Mouse (Mus musculus) limb, embryonic 13.5 days (tissue): ENCODE results near the gene Mrpl2. TPM values are rescaled to one million over a fixed set of nuclear protein-coding genes. Genes with fewer than 3 reads are reported as not detected.

Experiments used
- ATAC-seq: fragments of 200-750 bp; cut with Nextera tagmentation; 2 replicates; pipeline ENCODE4 v1.8.0; 2017; ENCODE audit warnings: low read depth, moderate number of reproducible peaks, moderate TSS enrichment; ENCODE audit not compliant: low FRiP score
- H3K27ac ChIP-seq: fragments of 300-500 bp; sonication (generic); 2 replicates; pipeline ENCODE4 v1.5.1; 2015; ENCODE audit warnings: inconsistent platforms, mild to moderate bottlenecking, moderate library complexity
- H3K27me3 ChIP-seq: fragments of 300-500 bp; sonication (generic); 2 replicates; pipeline ENCODE4 v1.6.1; 2015; ENCODE audit warnings: mild to moderate bottlenecking, inconsistent platforms
- H3K36me3 ChIP-seq: fragments of 300-500 bp; sonication (generic); 2 replicates; pipeline ENCODE4 v1.6.1; 2015; ENCODE audit warnings: inconsistent platforms, mild to moderate bottlenecking, moderate library complexity
- H3K4me1 ChIP-seq: fragments of 300-500 bp; sonication (generic); 2 replicates; pipeline ENCODE4 v1.6.1; 2015; ENCODE audit warnings: inconsistent platforms
- H3K4me2 ChIP-seq: fragments of 300-500 bp; sonication (generic); replicated peaks from 2 replicates; pipeline ENCODE4 v1.6.1; 2015; ENCODE audit warnings: inconsistent platforms, mild to moderate bottlenecking, moderate library complexity
- H3K4me3 ChIP-seq: fragments of 300-500 bp; sonication (generic); 2 replicates; pipeline ENCODE4 v1.5.1; 2015; ENCODE audit warnings: moderate library complexity, mild to moderate bottlenecking, inconsistent platforms
- H3K9ac ChIP-seq: fragments of 300-500 bp; sonication (generic); 2 replicates; pipeline ENCODE4 v1.6.1; 2015; ENCODE audit warnings: mild to moderate bottlenecking, inconsistent platforms
- H3K9me3 ChIP-seq: fragments of 300-500 bp; sonication (generic); 2 replicates; pipeline ENCODE4 v1.6.1; 2016; ENCODE audit warnings: inconsistent platforms
- WGBS: fragments of 180-500 bp; shearing (Covaris S2); methylation state at CpG from one replicate; pipeline ENCODE4 v1.1.7; 2015; 5-methylcytosine and 5-hydroxymethylcytosine counted together
- polyA plus RNA-seq: library from polyadenylated mRNA; unstranded; fragments of >200 nt; fragmentation: Nextera tagmentation; extraction: Ambion mirVana; gene quantifications from 2 replicates; pipeline ENCODE4 v1.2.1, GENCODE M21; 2015

Gene Mrpl2
- polyA plus RNA-seq, 1 experiment from 2014 or later = 106 TPM

DNA sequence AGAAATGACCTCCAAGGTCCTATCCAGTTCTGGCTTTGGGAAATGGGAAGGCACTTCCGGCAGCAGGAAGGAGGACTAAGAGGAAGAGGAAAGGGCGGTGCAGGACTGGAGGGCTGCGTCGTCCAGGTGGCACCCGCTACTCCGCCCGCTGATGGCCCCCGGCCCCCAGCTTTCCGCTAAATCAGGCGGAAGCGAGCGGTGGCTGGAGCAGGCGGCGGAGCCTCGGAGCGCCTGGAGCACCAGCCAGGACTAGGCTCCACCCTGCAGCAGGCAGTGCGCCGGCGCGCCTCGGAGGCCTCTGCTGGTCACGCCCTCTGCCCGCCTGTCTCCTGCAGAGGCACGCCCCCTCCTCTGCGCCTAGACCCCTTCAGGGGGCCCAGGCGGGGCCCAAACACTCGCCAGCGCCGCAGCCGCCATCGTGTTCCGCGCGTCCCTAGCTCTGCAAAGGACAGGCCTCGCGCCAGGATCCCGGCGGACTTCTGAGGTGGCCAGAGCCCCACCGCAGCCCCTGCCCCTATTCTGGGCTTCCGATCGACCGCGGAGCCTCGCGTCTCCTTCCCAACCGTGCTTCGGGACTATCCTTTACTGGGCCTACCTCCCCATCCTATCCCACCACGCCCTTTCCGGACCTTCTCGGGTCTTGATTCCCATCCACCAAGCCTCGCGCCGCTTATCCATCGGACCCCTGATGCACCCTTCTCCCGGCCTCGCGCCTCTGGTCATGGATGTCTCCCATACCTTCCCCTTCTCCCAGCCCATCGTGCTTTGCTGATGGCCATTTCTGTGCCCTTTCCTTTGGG lies 4.4 kb downstream of the Mrpl2 start, which contains the start of gene Cul7:
Gene Cul7, plus strand, starts transcription at position 106 of the 800 bp plus-strand sequence.
- peak; percentile 93 for ATAC-seq
- H3K27me3 ChIP-seq = no peaks in the 10 kb centered on the region
- H3K4me1 ChIP-seq = peaks cover 43% of the 10 kb centered on the region
- H3K4me2 ChIP-seq = peak within 1 kb of the TSS; percentile 94
- no peaks in the 10 kb centered on the region for H3K9me3 ChIP-seq
- peak within 1 kb of the TSS; percentile 80 for H3K4me3 ChIP-seq
- WGBS = under 1% methylated on average over 47 of the region's 58 CpGs
- peak within 1 kb of the TSS; percentile 98 for H3K27ac ChIP-seq
- peak within 1 kb of the TSS; percentile 95 for H3K9ac ChIP-seq
- H3K36me3 ChIP-seq = peaks cover 50% of the 10 kb centered on the region

DNA sequence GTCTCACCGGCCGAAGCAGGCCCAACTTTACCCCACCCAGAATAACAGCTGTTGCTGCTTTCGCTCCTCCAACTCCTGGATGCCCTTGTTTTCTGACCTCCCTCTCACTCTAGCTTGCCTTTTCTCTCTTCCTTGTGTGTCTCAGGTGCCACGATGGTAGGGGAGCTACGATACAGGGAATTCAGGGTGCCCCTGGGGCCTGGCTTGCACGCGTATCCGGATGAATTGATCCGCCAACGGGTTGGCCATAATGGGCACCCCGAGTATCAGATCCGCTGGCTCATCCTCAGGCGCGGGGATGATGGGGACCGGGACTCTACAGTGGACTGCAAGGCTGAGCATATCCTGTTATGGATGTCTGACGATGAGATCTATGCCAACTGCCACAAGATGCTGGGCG lies 5.3 kb downstream of the Mrpl2 start:
- H3K4me1 ChIP-seq = peaks cover 45% of the 10 kb centered on the region
- H3K27me3 ChIP-seq = no peaks in the 10 kb centered on the region
- peaks cover 59% of the 10 kb centered on the region for H3K36me3 ChIP-seq
- peak overlapping the region; percentile 94 for H3K4me2 ChIP-seq
- H3K9ac ChIP-seq = peak overlapping the region; percentile 95
- H3K9me3 ChIP-seq = no peaks in the 10 kb centered on the region
- 75% methylated on average over 17 of the region's 17 CpGs for WGBS
- H3K4me3 ChIP-seq = peak overlapping the region; percentile 80
- H3K27ac ChIP-seq = peak overlapping the region; percentile 98
- no peak for ATAC-seq

DNA sequence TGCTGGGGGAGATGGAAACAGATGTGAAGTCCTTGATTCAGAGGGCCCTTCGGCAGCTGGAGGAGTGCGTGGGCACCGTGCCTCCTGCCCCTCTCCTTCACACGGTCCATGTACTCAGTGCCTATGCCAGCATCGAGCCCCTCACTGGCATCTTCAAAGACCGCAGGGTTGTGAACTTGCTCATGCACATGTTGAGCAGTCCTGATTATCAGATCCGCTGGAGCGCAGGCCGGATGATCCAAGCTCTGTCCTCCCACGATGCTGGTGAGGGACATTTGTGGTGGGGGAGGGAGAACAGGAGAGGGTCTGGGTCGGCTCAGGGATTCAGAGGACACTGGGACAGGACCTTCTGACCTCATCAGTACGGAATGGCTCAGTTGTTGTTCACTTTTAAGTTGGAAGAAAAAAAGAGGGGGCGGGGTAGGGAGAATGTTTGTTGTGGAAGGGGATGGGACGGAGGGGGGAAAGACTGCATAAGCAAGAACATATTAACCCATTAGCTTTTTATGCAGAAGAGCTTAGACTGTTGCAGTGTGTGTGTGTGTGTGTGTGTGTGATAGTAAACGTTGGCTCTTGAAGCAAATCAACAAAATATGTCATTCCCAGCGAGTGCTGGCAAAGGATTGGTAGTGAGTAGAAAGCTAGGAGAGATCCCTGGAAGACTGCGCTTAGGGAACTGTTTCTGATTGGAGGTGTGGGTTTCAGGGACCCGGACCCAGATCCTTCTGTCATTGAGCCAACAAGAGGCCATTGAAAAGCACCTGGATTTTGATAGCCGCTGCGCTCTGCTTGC lies 5.9 kb downstream of the Mrpl2 start:
- Histone ChIP-seq H3K9me3 (no peaks in the 10 kb centered on the region), H3K4me1 (peaks cover 40% of the 10 kb centered on the region), H3K27me3 (no peaks in the 10 kb centered on the region), H3K36me3 (peaks cover 66% of the 10 kb centered on the region), H3K4me2 (peak overlapping the region; percentile 94), H3K4me3 (peak overlapping the region; percentile 80), H3K27ac (no peak overlapping the region), H3K9ac (peak overlapping the region; percentile 95)
- 72% methylated on average over 20 of the region's 20 CpGs for WGBS
- no peak for ATAC-seq

DNA sequence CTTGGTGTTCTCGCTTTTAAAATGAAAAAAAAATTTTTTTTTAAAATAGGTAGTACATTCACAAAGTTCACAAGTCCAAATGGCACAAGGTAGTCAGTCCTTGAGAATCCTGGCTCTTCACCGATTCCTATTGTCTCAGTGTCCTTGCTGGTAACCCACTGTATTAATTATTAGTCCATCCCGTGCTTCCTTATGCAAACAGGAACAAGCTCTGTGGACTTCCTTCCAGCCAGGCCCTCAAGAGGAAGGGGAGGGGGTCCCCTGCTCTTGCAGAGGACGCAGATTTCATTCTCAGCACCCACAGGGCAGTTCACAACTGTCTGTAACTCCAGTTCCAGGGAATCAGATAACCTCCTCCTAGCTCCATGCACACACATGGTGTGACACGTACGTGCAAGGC lies 10.0 kb downstream of the Mrpl2 start:
- Histone ChIP-seq H3K4me1 (peaks cover 28% of the 10 kb centered on the region), H3K4me3 (no peak overlapping the region), H3K36me3 (peaks cover 93% of the 10 kb centered on the region), H3K9ac (no peak overlapping the region), H3K27me3 (no peaks in the 10 kb centered on the region), H3K9me3 (no peaks in the 10 kb centered on the region), H3K4me2 (no peak overlapping the region), H3K27ac (no peak overlapping the region)
- ATAC-seq = no peak
- 72% methylated on average over 6 of the region's 6 CpGs for WGBS

DNA sequence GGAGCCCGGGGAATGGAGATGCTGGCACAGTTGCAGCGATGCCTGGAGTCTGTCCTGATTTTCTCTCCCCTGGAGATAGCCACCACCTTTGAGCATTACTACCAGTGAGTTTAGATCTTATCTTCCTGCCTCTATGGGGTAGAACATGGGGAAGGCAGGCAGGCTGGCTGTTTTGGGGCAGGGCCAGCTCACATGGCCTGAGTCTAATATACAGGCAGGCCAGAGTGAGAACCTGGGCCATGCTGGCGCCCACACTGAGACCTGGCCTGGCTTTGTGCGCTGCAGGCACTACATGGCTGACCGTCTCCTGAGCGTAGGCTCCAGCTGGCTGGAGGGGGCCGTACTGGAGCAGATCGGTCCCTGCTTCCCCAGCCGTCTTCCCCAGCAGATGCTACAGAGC lies 15.3 kb downstream of the Mrpl2 start:
- Histone ChIP-seq H3K9ac (no peak overlapping the region), H3K4me3 (no peak overlapping the region), H3K36me3 (peaks cover 97% of the 10 kb centered on the region), H3K27ac (no peak overlapping the region), H3K27me3 (no peaks in the 10 kb centered on the region), H3K9me3 (no peaks in the 10 kb centered on the region), H3K4me2 (no peak overlapping the region), H3K4me1 (no peaks in the 10 kb centered on the region)
- no peak for ATAC-seq
- WGBS = 93% methylated on average over 9 of the region's 9 CpGs

DNA sequence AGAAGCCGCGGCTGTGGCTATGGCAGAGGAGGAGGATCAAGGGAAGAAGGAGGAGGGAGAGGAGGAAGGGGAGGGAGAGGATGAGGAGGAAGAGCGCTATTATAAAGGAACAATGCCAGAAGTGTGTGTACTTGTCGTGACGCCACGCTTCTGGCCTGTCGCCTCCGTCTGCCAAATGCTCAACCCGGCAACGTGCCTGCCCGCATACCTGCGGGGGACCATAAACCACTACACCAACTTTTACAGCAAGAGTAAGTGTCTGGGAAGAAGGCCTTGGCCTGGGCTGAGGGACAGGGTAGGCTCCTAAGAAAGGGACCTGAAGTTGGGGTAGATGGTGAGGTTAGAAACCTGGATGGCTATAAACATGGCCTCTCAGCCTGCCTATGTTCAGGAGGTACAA lies 16.0 kb downstream of the Mrpl2 start:
- Histone ChIP-seq H3K9ac (no peak overlapping the region), H3K4me1 (no peaks in the 10 kb centered on the region), H3K4me3 (no peak overlapping the region), H3K36me3 (peaks cover 97% of the 10 kb centered on the region), H3K27ac (no peak overlapping the region), H3K4me2 (no peak overlapping the region), H3K27me3 (no peaks in the 10 kb centered on the region), H3K9me3 (no peaks in the 10 kb centered on the region)
- 88% methylated on average over 12 of the region's 12 CpGs for WGBS
- ATAC-seq = no peak

DNA sequence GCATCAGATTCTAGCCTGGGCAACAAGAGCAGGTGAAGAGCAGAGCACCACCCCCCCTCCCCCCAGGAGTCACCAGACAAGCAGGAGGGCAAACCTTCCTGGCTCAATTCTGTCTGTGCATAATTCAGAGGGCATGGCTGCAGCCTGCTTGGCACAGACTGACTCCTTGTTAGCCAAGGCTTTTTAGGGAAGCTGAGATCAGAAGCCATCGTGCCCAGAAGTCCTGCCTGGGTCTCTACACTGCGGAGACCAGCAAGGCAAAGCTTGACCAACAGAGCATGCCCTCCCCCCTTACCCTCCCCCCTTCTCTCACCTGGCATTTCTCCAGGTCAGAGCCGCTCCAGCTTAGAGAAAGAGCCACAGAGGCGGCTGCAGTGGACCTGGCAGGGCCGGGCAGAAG lies 16.7 kb downstream of the Mrpl2 start:
- Histone ChIP-seq H3K4me1 (no peaks in the 10 kb centered on the region), H3K4me3 (no peak overlapping the region), H3K9ac (no peak overlapping the region), H3K27ac (no peak overlapping the region), H3K27me3 (no peaks in the 10 kb centered on the region), H3K4me2 (no peak overlapping the region), H3K36me3 (peaks cover 95% of the 10 kb centered on the region), H3K9me3 (no peaks in the 10 kb centered on the region)
- 86% methylated on average over 5 of the region's 5 CpGs for WGBS
- no peak for ATAC-seq

DNA sequence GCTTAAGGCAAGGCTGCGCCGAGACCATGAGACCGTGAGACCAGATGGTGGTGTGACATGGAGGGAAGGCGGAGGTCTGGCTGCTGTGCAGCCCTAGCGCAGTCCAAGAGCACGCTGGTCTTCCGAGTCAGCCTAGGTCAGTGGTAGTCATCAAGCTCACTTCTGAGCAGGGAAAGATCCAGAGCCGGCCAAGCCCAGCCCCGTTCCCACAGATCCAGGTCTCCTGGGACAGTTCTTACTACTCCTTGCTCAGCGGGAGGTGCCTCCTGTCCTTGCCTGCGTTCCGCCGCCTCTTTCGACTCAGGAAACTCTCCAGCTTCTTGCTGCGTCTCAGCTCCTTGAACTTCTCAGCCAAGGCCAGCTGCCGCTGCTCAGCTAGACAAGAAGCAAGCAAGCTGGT lies 21.7 kb downstream of the Mrpl2 start:
- H3K9ac ChIP-seq = no peak overlapping the region
- ATAC-seq = no peak
- no peaks in the 10 kb centered on the region for H3K27me3 ChIP-seq
- WGBS = 89% methylated on average over 16 of the region's 16 CpGs
- H3K27ac ChIP-seq = no peak overlapping the region
- no peak overlapping the region for H3K4me3 ChIP-seq
- H3K4me2 ChIP-seq = no peak overlapping the region
- H3K36me3 ChIP-seq = peaks cover 81% of the 10 kb centered on the region
- no peaks in the 10 kb centered on the region for H3K4me1 ChIP-seq
- no peaks in the 10 kb centered on the region for H3K9me3 ChIP-seq

DNA sequence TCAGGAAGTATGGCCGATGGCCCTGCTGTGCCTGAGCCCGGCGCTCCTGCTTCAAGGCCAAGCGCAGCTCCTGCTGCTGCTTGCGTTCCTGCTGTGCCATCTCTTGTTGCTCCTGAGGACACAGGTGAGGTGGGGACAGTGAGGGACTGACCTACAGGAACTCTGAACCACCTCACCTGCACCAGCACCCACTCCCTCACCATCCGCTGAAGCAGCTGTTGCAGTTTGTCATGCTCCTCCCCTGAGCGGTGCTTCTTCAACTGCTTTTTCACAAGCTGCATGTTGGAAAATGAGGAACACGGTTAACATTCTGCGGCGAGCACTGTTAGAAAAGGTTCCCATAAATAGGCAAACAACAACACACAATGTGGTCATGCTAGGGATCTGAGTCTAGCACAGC lies 23.9 kb downstream of the Mrpl2 start:
- H3K4me3 ChIP-seq = no peak overlapping the region
- WGBS = 96% methylated on average over 10 of the region's 10 CpGs
- no peak for ATAC-seq
- H3K27ac ChIP-seq = no peak overlapping the region
- H3K27me3 ChIP-seq = no peaks in the 10 kb centered on the region
- H3K4me2 ChIP-seq = no peak overlapping the region
- H3K36me3 ChIP-seq = peaks cover 64% of the 10 kb centered on the region
- H3K9me3 ChIP-seq = no peaks in the 10 kb centered on the region
- no peak overlapping the region for H3K9ac ChIP-seq
- peaks cover 14% of the 10 kb centered on the region for H3K4me1 ChIP-seq

DNA sequence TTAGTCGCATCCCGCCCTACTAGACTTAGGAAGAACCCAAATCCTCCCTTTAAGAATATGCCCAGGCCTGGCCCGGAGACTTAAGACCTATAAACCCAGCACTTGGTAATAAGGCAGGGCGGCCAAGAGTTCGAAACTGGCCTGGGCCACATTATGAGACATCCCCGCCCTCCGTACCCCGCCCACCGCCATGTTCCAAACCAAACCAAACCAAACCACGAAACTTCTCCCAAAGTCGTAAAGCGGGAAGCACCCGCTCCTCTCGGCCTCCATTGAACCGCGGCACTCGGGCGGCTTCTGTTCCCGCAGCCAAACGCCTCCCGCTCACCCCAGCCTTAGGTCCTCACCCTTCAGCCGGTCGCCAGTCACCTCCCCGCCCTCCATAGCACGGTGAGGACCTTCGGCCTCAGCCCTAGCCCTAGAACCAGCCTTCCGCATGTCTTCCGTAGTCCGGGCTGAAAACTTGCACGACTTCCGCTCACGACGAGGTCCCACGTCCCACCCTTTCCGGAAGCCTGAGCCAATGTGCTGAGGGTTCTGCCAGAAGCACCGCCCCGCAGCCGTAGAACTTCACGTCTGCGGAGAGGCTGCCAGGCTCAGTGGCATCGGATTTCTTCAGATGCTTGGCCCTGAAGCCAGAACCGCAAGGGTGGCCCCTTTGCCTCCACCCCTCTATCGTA lies 28.0 kb downstream of the Mrpl2 start, which contains the start of gene Rrp36:
Gene Rrp36, minus strand, starts transcription at position 503 of the 680 bp plus-strand sequence.
- Histone ChIP-seq H3K4me1 (peaks cover 27% of the 10 kb centered on the region), H3K4me3 (peak within 1 kb of the TSS; percentile 82), H3K9me3 (no peaks in the 10 kb centered on the region), H3K4me2 (peak within 1 kb of the TSS; percentile 88), H3K9ac (peak within 1 kb of the TSS; percentile 81), H3K27ac (peak within 1 kb of the TSS; percentile 95), H3K27me3 (no peaks in the 10 kb centered on the region), H3K36me3 (peaks cover 66% of the 10 kb centered on the region)
- WGBS = 1% methylated on average over 43 of the region's 43 CpGs
- peak; percentile 93 for ATAC-seq

DNA sequence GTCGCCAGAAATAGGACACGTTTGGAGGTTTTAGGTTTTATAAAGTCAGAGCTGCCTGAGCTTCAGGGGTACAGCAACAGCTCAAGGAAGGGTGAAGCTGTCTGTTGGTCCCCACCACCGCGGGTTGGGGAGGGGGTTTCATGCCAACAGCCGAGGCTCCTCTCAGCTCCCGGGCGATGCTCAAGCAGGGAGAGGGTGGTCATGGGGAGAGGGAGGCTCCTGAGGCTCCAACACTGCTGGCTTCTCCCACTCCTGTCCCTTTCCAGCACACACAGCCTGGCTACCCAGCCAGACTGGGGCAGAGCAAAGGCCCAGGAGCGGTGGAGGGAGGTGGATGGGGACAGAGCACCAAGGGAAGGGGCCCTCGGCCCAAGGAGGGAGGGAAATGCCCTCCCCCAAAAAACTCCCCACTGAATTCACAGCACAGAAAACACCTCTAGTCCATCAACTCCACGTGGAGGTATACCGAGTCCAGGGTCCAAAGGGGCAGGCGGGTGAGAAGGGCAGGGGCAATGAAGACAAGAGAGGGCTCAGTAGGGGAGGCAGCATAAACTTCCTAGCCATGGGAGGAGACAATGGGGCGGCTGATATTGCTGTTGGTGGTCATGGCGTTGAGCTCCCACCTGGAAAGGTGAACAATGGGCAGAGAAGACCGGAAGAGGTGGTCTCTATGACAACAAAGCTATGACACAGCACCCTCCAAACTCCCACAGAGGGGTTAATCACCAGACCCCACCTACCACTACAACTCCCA lies 28.7 kb downstream of the Mrpl2 start:
- Histone ChIP-seq H3K27me3 (no peaks in the 10 kb centered on the region), H3K27ac (peak overlapping the region; percentile 95), H3K9me3 (no peaks in the 10 kb centered on the region), H3K4me3 (peak overlapping the region; percentile 82), H3K4me1 (peaks cover 34% of the 10 kb centered on the region), H3K4me2 (peak overlapping the region; percentile 88), H3K9ac (peak overlapping the region; percentile 74), H3K36me3 (peaks cover 59% of the 10 kb centered on the region)
- WGBS = 22% methylated on average over 15 of the region's 15 CpGs
- ATAC-seq = peak; percentile 34
